Mouse (Mus musculus) testis, adult 2 months (tissue): Measurements from ENCODE around the gene Gfod2. TPM values are rescaled to one million over a fixed set of nuclear protein-coding genes. Genes with fewer than 3 reads are reported as not detected.

Source experiments
- H3K27ac ChIP-seq: fragments of 200-500 bp; 2 replicates; pipeline ENCODE4 v1.5.1; 2012; ENCODE audit warnings: low read depth, low read length; ENCODE audit not compliant: control insufficient read depth, insufficient read depth
- H3K27me3 ChIP-seq: fragments of 200-500 bp; 2 replicates; pipeline ENCODE4 v1.6.1; 2012; ENCODE audit warnings: mild to moderate bottlenecking, low read length, moderate library complexity; ENCODE audit not compliant: control insufficient read depth, insufficient read depth
- H3K36me3 ChIP-seq: fragments of 200-500 bp; 2 replicates; pipeline ENCODE4 v1.6.1; 2012; ENCODE audit warnings: mild to moderate bottlenecking, low read length; ENCODE audit not compliant: control insufficient read depth, insufficient read depth
- H3K4me1 ChIP-seq: fragments of 200-500 bp; 2 replicates; pipeline ENCODE4 v1.6.1; 2012; ENCODE audit warnings: low read length; ENCODE audit not compliant: control insufficient read depth, insufficient read depth
- H3K4me3 ChIP-seq: fragments of 200-500 bp; 2 replicates; pipeline ENCODE4 v1.5.1; 2012; ENCODE audit warnings: low read depth, mild to moderate bottlenecking, low read length, moderate library complexity, mixed read lengths; ENCODE audit not compliant: control insufficient read depth
- CTCF ChIP-seq: fragments of 200-500 bp; IDR thresholded peaks from 2 replicates; pipeline ENCODE4 v1.5.1; 2012; ENCODE audit warnings: low read depth, mild to moderate bottlenecking, inconsistent platforms, low read length, moderate library complexity; ENCODE audit not compliant: control insufficient read depth, insufficient read depth, insufficient replicate concordance
- POLR2A ChIP-seq: fragments of 200-500 bp; IDR thresholded peaks from 2 replicates; pipeline ENCODE4 v1.6.1; 2012; ENCODE audit warnings: low read depth, mild to moderate bottlenecking, inconsistent platforms, low read length, moderate library complexity; ENCODE audit not compliant: control insufficient read depth
- polyA plus RNA-seq: library from polyadenylated mRNA; depleted of rRNA; stranded (reverse); fragments of >200 nt; gene quantifications from 2 replicates; pipeline ENCODE4 v1.2.3, GENCODE M21; 2012

The Gfod2 gene
- polyA plus RNA-seq, 1 experiment, result 3.3 TPM

- TF ChIP-seq POLR2A, result no peak
- TF ChIP-seq CTCF, result no peak
- H3K27me3 ChIP-seq, result no peaks in the 10 kb centered on the region
- H3K4me3 ChIP-seq, result no peak overlapping the region
- H3K27ac ChIP-seq, result no peak overlapping the region
- H3K36me3 ChIP-seq, result peaks cover 2% of the 10 kb centered on the region
- H3K4me1 ChIP-seq, result no peaks in the 10 kb centered on the region
Measured at GRCm38 (mm10) chr8:105768485-105769257, 10.2 kb upstream of the Gfod2 start.

- H3K36me3 ChIP-seq, result no peaks in the 10 kb centered on the region
Measured at GRCm38 (mm10) chr8:105757796-105758276, 628 bp downstream of the Gfod2 start.

GRCm38 (mm10) chr8:105754688-105755087, 3.8 kb downstream of the Gfod2 start:
- Histone ChIP-seq H3K27ac (no peak overlapping the region), H3K4me3 (no peak overlapping the region), H3K27me3 (no peaks in the 10 kb centered on the region), H3K36me3 (no peaks in the 10 kb centered on the region), H3K4me1 (peaks cover 6% of the 10 kb centered on the region)
- TF ChIP-seq CTCF (no peak), POLR2A (no peak)

More at GRCm38 (mm10) chr8:105757796-105758276, 628 bp downstream of the Gfod2 start:
- peaks cover 6% of the 10 kb centered on the region for H3K4me1 ChIP-seq
- H3K27me3 ChIP-seq, result no peaks in the 10 kb centered on the region
- H3K27ac ChIP-seq, result peak overlapping the region; percentile 1
- peak overlapping the region; percentile 84 for H3K4me3 ChIP-seq
- TF ChIP-seq POLR2A, result no peak
- no peak for TF ChIP-seq CTCF

GRCm38 (mm10) chr8:105753916-105754315, 4.5 kb downstream of the Gfod2 start:
- Histone ChIP-seq H3K27me3 (no peaks in the 10 kb centered on the region), H3K36me3 (no peaks in the 10 kb centered on the region), H3K27ac (no peak overlapping the region), H3K4me1 (peaks cover 6% of the 10 kb centered on the region), H3K4me3 (no peak overlapping the region)
- TF ChIP-seq POLR2A (no peak), CTCF (no peak)

- Histone ChIP-seq H3K4me1 (no peaks in the 10 kb centered on the region), H3K27ac (no peak overlapping the region), H3K4me3 (no peak overlapping the region), H3K36me3 (no peaks in the 10 kb centered on the region), H3K27me3 (no peaks in the 10 kb centered on the region)
- TF ChIP-seq POLR2A (no peak), CTCF (no peak)
Measured at GRCm38 (mm10) chr8:105750606-105751005, 7.9 kb downstream of the Gfod2 start.

- H3K4me1 ChIP-seq, result no peaks in the 10 kb centered on the region
- H3K27me3 ChIP-seq, result no peaks in the 10 kb centered on the region
- TF ChIP-seq POLR2A (no peak), CTCF (no peak)
- no peak overlapping the region for H3K27ac ChIP-seq
- H3K36me3 ChIP-seq, result no peaks in the 10 kb centered on the region
- no peak overlapping the region for H3K4me3 ChIP-seq
Measured at GRCm38 (mm10) chr8:105743301-105743700, 15.2 kb downstream of the Gfod2 start.

- Histone ChIP-seq H3K4me3 (no peak overlapping the region), H3K27me3 (no peaks in the 10 kb centered on the region), H3K4me1 (no peaks in the 10 kb centered on the region), H3K36me3 (no peaks in the 10 kb centered on the region), H3K27ac (no peak overlapping the region)
- no peak for TF ChIP-seq POLR2A
- TF ChIP-seq CTCF, result no peak
Measured at GRCm38 (mm10) chr8:105739216-105739615, 19.2 kb downstream of the Gfod2 start.
